Mouse (Mus musculus) liver (tissue): ENCODE data around the gene Lexm.

Source experiments
- DNase-seq: peaks from one replicate; pipeline ENCODE4 v3.0.0-alpha.2; 2020; ENCODE audit warnings: mixed read lengths

Gene Lexm

DNA sequence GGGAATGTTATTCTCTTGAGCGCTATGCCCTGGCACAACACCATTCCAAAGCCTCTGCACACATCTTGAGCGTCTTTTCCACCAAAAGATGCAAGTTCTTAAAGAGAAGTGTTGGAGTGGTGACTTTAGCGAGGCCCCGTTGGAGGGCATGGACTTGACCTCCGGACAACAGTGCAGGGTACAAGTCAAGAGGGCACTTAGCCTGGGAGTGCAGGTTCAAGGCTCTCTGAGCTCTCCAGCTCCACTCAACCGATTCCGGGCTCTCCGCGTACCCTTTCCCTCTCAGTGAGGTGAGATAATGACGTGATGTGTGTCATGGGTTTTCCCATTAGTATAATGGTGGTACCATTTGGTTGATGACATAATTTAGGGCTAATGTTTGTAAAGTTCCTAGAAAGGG is 7.2 kb upstream of the Lexm start:
- no peak for DNase-seq

DNA sequence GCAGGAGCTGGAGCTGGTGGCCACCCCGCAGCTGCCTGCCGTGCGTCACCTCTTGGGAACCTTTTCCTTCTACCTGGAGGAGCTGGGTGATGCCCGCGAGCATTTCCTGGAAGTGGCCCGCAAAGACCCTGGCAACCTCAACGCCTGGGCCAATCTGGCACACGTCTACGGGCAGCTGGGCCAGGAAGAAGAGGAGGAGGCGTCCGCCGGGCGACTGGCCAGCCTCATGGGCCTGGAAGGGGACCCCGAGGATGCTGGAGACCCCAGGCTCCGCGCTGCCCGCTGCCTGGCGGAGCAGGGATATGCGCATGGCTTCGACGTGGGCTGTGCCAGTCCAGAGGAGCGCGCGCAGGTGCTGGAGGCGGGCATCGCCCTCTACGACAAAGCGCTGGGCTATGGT is 5.7 kb upstream of the Lexm start:
- no peak for DNase-seq

DNA sequence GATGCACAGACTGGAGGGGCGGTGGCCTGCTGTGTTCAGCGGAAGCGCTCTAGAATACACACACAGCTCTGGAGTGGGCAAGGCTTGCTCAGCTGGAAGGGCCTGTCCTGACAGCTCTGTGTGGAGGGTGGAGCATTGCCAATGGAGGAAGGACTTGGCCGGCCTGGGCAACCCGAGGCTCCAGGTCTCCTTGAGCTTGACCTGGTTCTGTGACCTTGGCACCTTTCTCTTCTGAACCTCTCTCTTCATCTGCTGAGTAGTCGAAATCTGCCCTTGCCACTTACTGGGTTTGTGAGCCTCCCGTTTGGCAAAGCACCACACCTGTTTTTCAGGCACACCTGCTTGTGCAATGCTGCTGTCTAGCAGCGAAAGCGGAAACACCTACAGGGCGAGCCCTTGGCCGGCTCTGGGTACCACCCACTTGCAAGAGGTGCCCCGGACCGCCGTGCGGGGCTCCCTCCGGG is 5.0 kb upstream of the Lexm start, which contains the start of gene Ttc22:
TSS of gene Ttc22 (plus strand) at position 403 of the 464 bp plus-strand sequence.
- no peak for DNase-seq

DNA sequence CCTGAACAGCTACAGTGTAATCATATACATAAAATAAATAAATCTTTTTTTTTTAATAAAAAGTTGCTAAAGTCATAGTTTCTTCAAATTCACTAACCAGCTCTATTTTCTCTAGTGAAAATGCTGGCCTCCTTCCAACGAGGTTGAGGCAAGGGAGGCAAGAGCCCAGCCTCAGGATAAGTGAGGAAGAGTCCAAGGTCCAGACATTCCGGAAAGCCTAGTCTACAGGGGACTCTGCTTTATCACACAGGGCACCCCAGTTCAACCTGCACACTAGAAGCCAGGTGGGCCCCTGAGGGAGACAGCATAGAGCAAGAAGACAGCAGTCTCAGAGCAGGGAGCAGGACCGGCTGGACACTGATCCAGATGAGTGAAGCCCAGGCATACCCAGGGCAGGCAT is 4.4 kb upstream of the Lexm start:
- DNase-seq: no peak

DNA sequence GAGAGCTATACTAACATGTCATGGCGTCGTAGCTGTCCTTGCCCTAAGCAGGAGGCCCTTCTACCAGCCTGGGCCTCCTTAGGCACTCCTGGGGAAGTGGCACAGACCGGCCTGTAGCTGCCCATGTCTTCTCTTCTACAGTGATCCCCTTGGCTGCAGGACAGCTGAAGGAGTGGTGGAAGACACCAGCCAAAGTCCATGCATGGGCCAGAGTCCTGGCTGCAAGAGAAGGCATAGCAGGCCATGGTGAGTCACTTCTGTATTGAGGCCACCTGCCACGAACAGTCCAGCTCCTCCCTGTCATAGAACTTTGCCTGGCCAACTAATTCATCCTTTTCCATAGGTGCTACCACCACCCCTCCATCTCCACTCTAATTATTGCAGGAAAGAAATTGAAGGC is 1.9 kb upstream of the Lexm start:
- DNase-seq: no peak

DNA sequence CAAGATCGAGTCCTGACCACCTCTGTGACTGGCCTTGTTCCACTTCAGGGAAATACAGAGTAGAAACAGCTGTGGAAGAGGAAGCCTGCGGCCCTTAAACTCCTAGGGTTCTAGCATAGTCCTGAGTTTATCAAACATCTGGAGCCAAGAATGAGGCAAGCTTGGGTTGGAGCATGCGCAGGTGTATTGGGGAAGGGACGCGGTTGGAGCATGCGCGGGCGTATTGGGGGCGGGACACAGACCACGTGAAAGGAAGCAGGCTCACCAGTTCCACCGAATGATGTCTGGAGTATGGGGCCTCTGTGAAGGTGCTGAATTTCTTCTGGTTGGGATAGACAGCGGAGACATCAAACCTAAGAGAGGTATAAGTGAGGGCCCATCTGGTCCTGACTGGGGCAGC is 1.4 kb downstream of the Lexm start:
- peak; percentile 41 for DNase-seq

DNA sequence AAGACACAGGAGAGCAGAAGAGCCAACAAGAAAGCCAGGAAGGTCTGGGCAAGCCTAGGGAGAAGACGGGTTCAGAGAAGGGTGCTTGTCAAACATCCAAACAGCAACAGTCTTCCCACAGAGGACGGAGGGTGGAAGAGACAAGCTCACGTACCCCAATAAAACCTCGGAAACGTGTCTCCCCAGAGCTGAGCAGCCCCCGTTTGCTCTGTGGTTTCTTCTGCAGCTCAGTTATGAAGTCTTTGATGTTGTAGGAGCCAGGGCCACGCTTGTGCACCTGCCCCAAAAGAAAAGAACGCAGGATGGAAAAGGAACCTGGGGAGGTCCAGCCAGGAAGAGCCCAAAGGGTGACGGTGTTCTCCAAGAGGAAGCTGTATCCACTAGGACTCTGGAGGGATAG is 2.2 kb downstream of the Lexm start:
- DNase-seq: no peak

DNA sequence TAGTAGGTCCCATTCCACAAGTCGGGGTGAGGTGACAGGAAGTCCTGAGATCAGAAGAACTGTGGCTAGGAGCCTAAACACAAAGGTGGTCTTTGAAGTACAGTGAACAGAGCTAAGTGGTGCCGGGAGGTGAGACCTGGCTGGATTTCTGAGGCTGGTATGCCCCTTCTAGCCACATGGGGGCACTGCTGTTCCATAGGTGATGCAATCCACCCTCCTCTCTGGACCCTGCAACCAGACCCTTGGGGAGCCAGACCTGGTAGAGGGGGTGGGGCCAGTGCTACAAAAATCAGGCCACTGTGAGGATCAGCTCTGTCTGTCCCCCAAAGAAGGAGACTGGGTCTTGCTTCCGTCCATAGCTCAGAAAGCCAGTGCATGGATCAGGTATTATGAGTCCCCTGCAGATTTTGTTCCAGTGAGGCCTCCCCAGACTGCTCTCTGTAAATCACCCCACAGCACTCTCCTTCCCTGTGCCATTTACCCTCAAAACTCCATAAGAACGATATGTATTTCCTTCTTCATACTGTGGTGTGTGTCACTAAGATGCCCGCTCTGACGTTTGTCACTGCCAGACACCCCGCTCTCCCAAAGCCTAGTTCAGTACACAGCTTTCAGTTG is 2.8 kb downstream of the Lexm start:
- DNase-seq: peak; percentile 81

DNA sequence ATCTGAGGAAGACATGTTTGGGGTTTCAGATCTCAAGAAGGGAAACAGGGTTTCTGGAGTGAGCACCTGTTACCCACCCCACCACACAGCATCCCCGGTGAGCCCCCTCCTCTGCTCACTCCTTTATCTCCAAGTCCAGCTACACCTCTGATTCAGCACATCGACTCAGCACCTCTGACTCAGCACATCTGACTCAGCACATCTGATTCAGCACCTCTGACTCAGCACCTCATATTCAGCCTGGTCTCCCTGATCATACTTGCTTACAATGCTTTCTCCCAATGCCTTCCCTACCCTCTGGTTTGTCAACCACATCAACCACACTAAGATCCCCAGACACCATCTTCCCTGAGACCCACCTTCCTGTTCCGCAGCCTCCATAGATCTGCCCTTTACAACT is 3.5 kb downstream of the Lexm start:
- DNase-seq: peak; percentile 82

DNA sequence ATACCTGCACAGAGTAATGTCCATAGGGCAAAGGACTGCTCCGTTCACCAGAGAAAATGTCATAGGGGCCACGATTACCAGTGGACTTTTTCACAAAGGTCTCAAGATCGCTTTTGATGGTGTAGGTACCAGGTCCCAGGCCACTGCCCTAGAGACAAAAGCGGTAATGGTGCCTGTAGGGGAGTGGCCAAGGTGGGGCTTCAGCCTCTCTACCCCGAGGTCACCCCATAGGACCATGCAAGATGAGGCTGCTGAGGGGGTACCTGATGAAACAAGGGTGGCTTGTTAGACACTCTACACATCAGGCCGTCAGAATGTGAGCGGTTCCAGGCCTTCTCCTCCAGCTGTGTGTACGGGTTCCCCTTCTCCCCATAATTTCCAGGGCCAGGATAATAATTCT is 3.9 kb downstream of the Lexm start:
- no peak for DNase-seq

DNA sequence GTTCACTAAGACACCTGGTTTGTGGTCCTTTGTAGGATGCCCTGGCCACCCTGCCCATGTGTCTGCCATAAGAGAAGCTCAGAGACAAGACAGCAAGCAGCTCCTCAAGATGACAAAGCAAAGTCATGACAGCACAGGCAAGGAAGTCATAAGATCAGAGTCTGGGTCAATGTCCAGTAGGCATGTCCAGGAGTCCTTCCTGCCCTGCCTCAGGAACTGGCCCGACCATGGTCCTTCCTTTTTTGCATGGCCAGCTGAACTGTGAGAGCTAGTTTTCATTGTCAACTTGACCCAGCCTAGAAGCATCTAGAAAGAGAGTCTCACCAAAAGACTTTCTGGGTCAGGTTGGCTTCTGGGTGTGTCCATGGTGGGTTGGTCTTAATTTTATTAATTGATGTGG is 9.1 kb downstream of the Lexm start:
- no peak for DNase-seq

DNA sequence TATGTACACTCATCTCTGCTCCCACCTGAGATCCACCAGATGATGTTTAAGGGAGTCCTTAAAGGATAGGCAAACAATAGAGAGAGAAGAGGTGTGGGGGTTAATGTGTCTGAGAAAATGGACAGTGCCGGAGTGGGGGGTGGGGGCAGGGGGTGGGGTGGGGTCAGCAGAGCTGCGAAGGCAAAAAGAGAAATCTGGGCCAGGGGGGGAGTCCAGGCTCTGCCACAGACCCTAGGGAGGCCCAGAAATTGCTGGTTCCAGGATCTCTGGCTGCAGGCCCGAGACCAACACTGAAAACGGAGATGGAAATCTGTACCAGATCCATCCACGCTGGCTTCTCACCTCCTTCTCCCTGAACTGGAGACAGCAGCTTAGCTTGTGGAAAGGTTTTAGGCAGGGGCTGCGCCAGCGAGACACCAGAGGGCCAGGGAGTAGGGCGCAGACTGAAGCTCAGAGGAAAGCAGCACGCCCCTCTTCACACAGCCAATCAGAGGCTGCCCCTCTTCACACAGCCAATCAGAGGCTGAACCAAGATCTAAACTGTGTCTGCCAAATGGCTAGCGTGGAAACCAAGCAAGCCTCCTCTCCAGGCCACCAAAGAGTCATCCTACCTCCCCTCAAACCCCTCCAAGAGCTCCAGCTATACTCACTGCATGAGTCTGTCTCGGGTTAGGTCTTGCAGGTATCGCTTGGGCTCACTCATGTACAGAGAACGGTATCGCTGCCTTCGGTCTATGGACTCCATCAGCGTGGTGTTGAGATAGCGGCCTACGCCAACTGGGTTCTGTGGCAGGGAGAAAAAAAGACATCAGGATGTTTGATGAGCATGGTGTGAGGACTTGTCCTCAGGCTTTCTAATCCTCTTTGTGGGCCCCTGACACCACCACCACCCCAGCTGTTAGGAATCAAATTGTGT is 10.1 kb downstream of the Lexm start:
- peak; percentile 60 for DNase-seq

DNA sequence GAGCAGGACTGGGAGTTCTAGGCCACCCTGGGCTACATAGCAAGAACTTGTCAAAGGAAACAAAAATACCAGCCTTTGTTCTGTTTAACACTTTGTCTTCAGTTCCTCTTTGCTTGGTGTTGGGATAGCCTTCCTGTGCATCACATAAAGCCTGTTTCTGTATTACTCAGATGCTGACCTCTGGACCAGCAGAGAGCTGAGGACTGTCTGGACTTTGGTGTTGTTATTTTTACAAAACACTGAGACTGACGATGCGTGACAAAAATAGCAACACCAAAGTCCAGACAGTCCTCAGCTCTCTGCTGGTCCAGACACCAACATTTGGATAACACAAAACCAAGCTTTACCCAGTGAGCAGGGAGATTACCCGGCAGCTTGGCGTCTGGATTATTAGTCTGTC is 16.3 kb downstream of the Lexm start:
- no peak for DNase-seq

DNA sequence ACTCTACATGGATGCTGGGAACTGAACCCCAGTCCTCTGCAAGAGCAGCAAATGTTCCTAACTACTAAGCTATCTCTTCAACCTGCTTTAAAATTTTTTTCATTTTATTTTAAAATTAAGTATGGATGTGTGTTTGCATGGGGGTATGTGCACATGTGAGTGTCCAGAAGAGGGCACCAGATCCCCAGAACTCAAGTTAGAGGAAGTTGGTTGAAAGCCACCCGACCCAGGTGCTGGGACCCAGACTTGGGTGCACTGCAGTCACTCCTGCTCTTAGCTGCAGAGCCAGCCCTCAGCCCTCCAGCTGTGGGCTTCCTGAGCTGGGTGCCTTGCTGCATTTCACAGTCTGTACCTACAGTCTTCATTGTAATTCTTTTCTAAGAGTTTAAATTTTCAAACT is 17.6 kb downstream of the Lexm start:
- no peak for DNase-seq

DNA sequence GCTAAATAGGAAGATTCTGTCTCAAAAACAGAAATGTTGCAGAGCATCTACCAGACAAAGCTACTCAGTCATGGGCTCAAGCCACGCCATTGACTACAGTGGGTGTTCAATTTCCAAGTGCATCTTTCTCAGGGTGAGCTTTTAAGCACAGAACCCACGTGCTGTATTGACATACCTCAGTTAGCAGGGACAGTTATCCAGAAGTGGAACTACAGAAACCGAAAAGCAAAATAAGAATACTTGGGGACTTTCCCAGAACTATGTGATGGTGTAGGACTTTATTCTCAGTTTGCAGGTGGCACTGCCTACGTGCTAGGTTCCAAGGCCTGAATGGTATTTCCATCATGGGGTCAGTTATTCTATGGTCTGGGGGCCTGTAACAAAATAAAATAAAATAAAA is 19.3 kb downstream of the Lexm start:
- no peak for DNase-seq

DNA sequence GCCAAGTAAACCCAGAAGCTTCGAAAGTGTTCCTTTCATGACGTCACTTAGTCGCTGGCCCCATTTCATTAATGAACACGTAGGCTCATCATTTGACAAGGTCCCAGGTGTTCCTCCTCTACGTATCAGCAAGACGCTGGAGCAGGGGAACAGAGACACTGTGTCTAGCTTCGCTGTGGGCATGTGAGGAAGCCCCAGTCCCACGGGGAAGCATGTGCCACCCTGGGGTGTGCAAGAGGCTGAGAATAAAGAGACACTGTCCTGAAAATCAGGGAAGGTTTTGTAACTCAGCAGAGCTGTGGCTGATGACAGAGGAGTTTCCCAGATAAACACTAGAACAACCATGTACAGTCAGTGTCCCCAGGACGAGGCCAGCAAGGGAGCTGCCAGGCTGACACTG is 20.0 kb downstream of the Lexm start:
- DNase-seq: no peak

DNA sequence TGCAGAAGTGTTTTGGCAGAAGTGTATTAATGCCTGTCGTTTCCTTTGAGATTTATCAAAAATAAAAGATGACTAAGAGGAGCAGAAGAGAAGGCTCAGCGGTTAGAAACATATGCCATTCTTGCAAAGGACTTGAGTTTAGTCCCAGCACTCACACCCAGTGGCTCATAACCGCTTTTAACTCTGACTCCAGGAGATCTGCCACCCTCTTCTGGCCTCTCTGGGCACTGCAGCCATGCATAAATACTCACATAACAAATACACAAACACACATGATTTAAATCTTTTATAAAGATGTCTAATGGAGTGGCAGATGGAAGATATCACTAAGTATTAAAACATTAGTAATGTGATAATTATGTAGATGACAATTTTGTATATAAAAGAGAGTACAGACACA is 20.8 kb downstream of the Lexm start:
- no peak for DNase-seq

DNA sequence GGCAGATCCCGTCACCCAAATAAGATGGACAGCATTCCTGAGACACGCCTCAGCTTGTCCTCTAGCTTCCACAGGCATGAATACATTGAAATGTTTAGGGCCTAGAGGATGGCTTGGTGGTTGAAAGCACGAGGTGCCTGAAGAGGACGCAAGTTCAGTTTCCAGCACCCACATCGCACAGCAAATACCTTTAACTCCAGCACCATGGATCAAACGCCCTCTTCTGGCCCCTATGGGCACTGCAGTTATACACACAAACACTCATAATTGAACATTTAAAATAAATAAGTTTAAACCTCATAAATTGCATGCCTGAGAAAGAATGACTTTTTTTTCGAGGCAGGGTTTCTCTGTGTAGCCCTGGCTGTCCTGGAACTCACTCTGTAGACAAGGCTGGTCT is 23.4 kb downstream of the Lexm start:
- DNase-seq: peak; percentile 47

DNA sequence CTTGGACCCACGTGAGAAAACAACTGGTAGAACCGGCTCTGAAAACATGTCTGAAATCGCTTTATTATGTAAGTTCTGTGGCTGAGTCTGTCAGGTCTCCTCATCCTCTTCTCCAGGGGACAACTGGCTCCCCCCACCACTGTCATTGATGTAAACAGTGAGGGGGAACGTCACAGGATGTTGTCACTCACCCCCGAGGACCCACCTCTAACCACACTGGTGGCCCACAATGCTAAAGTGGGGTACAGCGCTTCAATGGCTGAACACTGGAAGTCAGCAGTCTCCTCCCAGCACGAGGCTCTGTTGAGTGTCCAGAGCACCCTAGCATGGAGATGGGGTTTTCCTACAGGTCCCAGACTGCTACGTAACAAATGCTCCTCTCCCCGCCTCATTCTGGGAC is 26.2 kb downstream of the Lexm start:
- DNase-seq: no peak

DNA sequence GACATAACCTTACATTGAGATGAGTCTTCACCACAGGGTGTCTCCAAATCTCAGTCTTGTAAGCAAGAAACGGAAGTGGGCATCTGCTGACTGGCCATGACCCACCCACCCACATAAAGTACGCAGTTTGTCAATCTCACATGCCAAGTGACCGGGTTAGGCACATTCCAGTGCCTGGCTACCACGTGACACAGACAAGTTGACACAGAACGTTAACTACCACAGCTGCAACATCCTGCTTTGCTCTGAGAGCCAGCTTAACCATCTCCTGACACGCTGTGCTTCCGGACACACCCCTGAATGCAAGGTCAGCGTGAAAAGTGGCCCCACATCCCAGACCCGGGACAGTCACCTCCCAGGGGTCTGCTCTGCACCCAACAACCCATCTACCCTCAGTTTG is 26.9 kb downstream of the Lexm start:
- no peak for DNase-seq

DNA sequence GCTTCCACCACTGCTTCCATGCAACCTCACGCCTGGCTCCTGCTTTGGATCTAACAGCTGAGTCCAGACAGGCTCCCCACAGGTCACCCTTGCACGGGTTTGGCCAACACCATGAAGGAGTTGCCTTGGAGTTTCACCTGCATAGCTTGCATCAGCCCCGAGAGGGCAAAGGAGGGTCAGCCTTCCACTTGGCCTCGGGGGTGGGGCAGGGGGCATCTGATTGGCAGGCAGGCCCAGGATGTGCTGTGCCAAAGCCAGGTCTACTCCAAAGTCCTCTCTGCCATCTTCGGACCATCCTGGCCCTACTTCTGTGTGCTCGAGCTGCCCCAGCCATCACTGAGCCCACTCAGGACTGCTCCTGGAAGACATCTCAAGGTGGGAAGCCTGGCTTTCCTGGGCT is 30.0 kb downstream of the Lexm start:
- DNase-seq: no peak

DNA sequence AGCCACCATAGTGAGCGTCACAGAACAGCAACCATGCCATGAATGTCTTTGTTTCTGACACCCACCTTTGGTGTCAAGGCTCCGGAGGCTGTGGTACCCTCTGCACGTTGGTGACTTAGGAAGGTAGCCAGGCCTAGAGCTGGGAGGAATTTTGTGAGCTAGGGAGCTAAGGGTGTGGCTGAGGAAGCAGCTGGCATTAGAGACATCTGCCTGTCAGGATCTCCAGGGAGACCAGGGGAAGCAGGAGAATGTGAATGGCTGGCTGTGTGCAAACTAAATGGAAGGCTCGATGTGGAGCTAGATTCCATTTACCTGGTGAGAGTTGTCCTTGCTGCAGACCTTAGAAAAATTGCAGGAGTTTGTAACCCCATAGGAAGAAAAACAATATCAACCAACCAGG is 32.4 kb downstream of the Lexm start:
- no peak for DNase-seq

DNA sequence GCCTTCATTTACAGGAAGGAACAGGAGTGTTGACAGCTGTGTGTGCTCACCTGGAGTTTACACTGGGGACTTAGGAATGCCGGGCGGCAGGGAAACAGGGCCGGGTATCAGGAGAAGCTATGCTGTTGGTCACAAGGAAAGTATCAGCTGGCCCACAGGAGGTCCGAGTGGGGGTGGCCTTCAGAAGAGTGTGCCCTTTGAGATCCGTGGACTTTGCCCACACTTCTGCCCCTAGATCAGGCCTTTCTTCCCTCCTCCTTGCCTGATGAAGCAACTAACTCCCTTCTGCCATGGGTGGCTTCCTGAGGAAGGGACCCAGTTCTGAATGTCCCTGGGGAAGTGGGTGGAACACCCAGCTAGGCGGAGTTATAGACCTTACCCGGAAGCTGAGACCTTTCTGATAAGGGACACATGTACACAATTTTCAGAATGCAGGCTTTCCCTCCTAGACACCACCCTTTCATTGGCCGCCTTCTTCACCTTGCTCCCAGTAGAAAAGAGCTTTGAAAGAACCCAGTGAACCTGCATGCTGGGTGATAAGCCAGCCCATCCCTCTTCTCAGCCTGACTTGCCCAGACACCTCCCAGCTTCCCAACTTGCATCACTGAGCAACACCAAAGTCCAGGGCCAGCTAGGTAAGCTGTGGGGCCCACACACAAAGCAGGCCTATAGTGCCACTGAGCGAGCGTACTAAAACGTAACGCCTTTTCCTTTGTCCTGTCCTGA is 34.5 kb downstream of the Lexm start:
- peak; percentile 81 for DNase-seq

DNA sequence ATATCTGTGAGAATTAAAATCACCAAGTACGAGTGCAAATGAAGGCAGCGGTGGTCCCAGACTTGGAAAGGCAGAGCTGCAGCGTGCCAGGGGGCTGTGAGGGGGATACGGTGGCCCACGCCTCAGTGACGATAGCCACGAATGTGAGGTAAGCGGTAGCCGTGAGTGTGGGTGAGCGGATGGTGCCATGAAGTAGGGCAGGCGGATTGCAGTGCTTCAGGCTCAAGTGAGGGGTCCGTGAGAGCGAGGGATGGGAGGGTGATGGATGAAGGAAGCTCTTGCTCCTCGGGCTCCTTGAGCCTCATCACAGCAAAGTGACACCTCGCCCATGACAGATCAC is 35.2 kb downstream of the Lexm start:
- no peak for DNase-seq
